Mouse (Mus musculus) midbrain, embryonic 11.5 days (tissue): ENCODE data around the gene 2700049A03Rik. TPM values are rescaled to one million over a fixed set of nuclear protein-coding genes. Genes with fewer than 3 reads are reported as not detected.

Source experiments
- ATAC-seq: fragments of 200-750 bp; cut with Nextera tagmentation; 2 replicates; pipeline ENCODE4 v1.8.0; 2017; ENCODE audit warnings: moderate TSS enrichment, moderate library complexity; ENCODE audit not compliant: low FRiP score
- DNase-seq: peaks from one replicate; pipeline ENCODE4 v3.0.0; 2015; ENCODE audit warnings: low spot score; ENCODE audit errors: missing footprints
- H3K27ac ChIP-seq: fragments of 300-500 bp; sonication (generic); 2 replicates; pipeline ENCODE4 v1.5.1; 2014; ENCODE audit warnings: low read depth, low read length
- H3K27me3 ChIP-seq: fragments of 300-500 bp; sonication (generic); 2 replicates; pipeline ENCODE4 v1.6.1; 2014; ENCODE audit warnings: mild to moderate bottlenecking, low read length, moderate library complexity, mixed read lengths; ENCODE audit not compliant: control insufficient read depth, insufficient read depth
- H3K36me3 ChIP-seq: fragments of 300-500 bp; sonication (generic); 2 replicates; pipeline ENCODE4 v1.6.1; 2014; ENCODE audit warnings: mild to moderate bottlenecking, low read length, moderate library complexity, mixed read lengths; ENCODE audit not compliant: control insufficient read depth, insufficient read depth
- H3K4me1 ChIP-seq: fragments of 300-500 bp; sonication (generic); 2 replicates; pipeline ENCODE4 v1.6.1; 2014; ENCODE audit warnings: low read length; ENCODE audit not compliant: control insufficient read depth, insufficient read depth
- H3K4me2 ChIP-seq: fragments of 300-500 bp; sonication (generic); 2 replicates; pipeline ENCODE4 v1.6.1; 2014; ENCODE audit warnings: mild to moderate bottlenecking, moderate library complexity
- H3K4me3 ChIP-seq: fragments of 300-500 bp; sonication (generic); 2 replicates; pipeline ENCODE4 v1.5.1; 2014; ENCODE audit warnings: low read depth, low read length
- H3K9ac ChIP-seq: fragments of 300-500 bp; sonication (generic); 2 replicates; pipeline ENCODE4 v1.6.1; 2014; ENCODE audit warnings: low read length
- H3K9me3 ChIP-seq: fragments of 300-500 bp; sonication (generic); 2 replicates; pipeline ENCODE4 v1.6.1; 2016; ENCODE audit warnings: low read length; ENCODE audit not compliant: control insufficient read depth
- WGBS: fragments of 180-500 bp; shearing (Covaris S2); extraction: QIAGEN DNeasy Blood & Tissue Kit; methylation state at CpG from one replicate; pipeline ENCODE4 v1.1.7; 2014; 5-methylcytosine and 5-hydroxymethylcytosine counted together
- polyA plus RNA-seq: library from polyadenylated mRNA; unstranded; fragments of >200 nt; fragmentation: Nextera tagmentation; extraction: Ambion mirVana; gene quantifications from 2 replicates; pipeline ENCODE4 v1.2.1, GENCODE M21; 2014

Gene 2700049A03Rik
- polyA plus RNA-seq, 1 experiment from 2014 or later: 20.6 TPM

GRCm38 (mm10) chr12:71150167-71150566 is 13.5 kb downstream of the 2700049A03Rik start:
- Histone ChIP-seq H3K4me2 (no peak overlapping the region), H3K27ac (no peak overlapping the region), H3K9ac (no peak overlapping the region), H3K4me3 (no peak overlapping the region), H3K36me3 (peaks cover 18% of the 10 kb centered on the region), H3K4me1 (no peaks in the 10 kb centered on the region), H3K9me3 (no peaks in the 10 kb centered on the region), H3K27me3 (no peaks in the 10 kb centered on the region)
- 95% methylated on average over 8 of the region's 8 CpGs for WGBS
- ATAC-seq: no peak
- no peak for DNase-seq

- no peaks in the 10 kb centered on the region for H3K27me3 ChIP-seq
- ATAC-seq: no peak
- H3K4me2 ChIP-seq: no peak overlapping the region
- H3K36me3 ChIP-seq: peaks cover 16% of the 10 kb centered on the region
- 95% methylated on average over 6 of the region's 6 CpGs for WGBS
- no peak for DNase-seq
- H3K4me3 ChIP-seq: no peak overlapping the region
- H3K27ac ChIP-seq: no peak overlapping the region
- no peaks in the 10 kb centered on the region for H3K4me1 ChIP-seq
- H3K9me3 ChIP-seq: no peaks in the 10 kb centered on the region
- H3K9ac ChIP-seq: no peak overlapping the region
Measured at GRCm38 (mm10) chr12:71154979-71155378, 18.3 kb downstream of the 2700049A03Rik start.

- 88% methylated on average over 6 of the region's 6 CpGs for WGBS
- Histone ChIP-seq H3K27ac (no peak overlapping the region), H3K4me1 (no peaks in the 10 kb centered on the region), H3K27me3 (no peaks in the 10 kb centered on the region), H3K4me3 (no peak overlapping the region), H3K9me3 (no peaks in the 10 kb centered on the region), H3K4me2 (no peak overlapping the region), H3K9ac (no peak overlapping the region), H3K36me3 (peaks cover 18% of the 10 kb centered on the region)
- ATAC-seq (no peak), DNase-seq (no peak)
Measured at GRCm38 (mm10) chr12:71157974-71158373, 21.3 kb downstream of the 2700049A03Rik start.

GRCm38 (mm10) chr12:71164410-71164809 is 27.8 kb downstream of the 2700049A03Rik start:
- no peak for DNase-seq
- Histone ChIP-seq H3K4me2 (no peak overlapping the region), H3K27me3 (no peaks in the 10 kb centered on the region), H3K4me1 (no peaks in the 10 kb centered on the region), H3K27ac (no peak overlapping the region), H3K4me3 (no peak overlapping the region), H3K36me3 (peaks cover 8% of the 10 kb centered on the region; the same call in 1 of the 2 replicates), H3K9me3 (no peaks in the 10 kb centered on the region), H3K9ac (no peak overlapping the region)
- WGBS: 94% methylated on average over 9 of the region's 9 CpGs
- no peak for ATAC-seq

GRCm38 (mm10) chr12:71169911-71170310 is 33.3 kb downstream of the 2700049A03Rik start:
- Histone ChIP-seq H3K4me1 (no peaks in the 10 kb centered on the region), H3K4me3 (no peak overlapping the region), H3K4me2 (no peak overlapping the region), H3K36me3 (peaks cover 8% of the 10 kb centered on the region; the same call in 1 of the 2 replicates), H3K9me3 (no peaks in the 10 kb centered on the region), H3K9ac (no peak overlapping the region), H3K27ac (no peak overlapping the region), H3K27me3 (no peaks in the 10 kb centered on the region)
- no peak for DNase-seq
- WGBS: 88% methylated on average over 1 of the region's 1 CpGs
- ATAC-seq: no peak

GRCm38 (mm10) chr12:71183736-71184135 is 47.1 kb downstream of the 2700049A03Rik start:
- DNase-seq (no peak), ATAC-seq (no peak)
- Histone ChIP-seq H3K9me3 (no peaks in the 10 kb centered on the region), H3K27me3 (no peaks in the 10 kb centered on the region), H3K4me2 (no peak overlapping the region), H3K4me1 (no peaks in the 10 kb centered on the region; the same call in 1 of the 2 replicates), H3K4me3 (no peak overlapping the region), H3K27ac (no peak overlapping the region), H3K36me3 (peaks cover 9% of the 10 kb centered on the region), H3K9ac (no peak overlapping the region)
- WGBS: 90% methylated on average over 3 of the region's 3 CpGs

GRCm38 (mm10) chr12:71184396-71184795 is 47.7 kb downstream of the 2700049A03Rik start:
- H3K36me3 ChIP-seq: peaks cover 10% of the 10 kb centered on the region

GRCm38 (mm10) chr12:71192705-71193104 is 56.1 kb downstream of the 2700049A03Rik start:
- DNase-seq: no peak
- WGBS: 89% methylated on average over 8 of the region's 8 CpGs
- Histone ChIP-seq H3K27ac (no peak overlapping the region), H3K9me3 (no peaks in the 10 kb centered on the region), H3K4me1 (no peaks in the 10 kb centered on the region), H3K36me3 (peaks cover 17% of the 10 kb centered on the region), H3K9ac (no peak overlapping the region), H3K4me3 (no peak overlapping the region), H3K27me3 (no peaks in the 10 kb centered on the region), H3K4me2 (no peak overlapping the region)
- ATAC-seq: no peak

More at GRCm38 (mm10) chr12:71184396-71184795, 47.7 kb downstream of the 2700049A03Rik start:
- Histone ChIP-seq H3K4me1 (no peaks in the 10 kb centered on the region; the same call in 1 of the 2 replicates), H3K9ac (no peak overlapping the region), H3K9me3 (no peaks in the 10 kb centered on the region), H3K27me3 (no peaks in the 10 kb centered on the region), H3K4me3 (no peak overlapping the region), H3K27ac (no peak overlapping the region), H3K4me2 (no peak overlapping the region)
- no peak for DNase-seq
- 98% methylated on average over 4 of the region's 4 CpGs for WGBS
- ATAC-seq: no peak

GRCm38 (mm10) chr12:71197671-71198070 is 61.0 kb downstream of the 2700049A03Rik start:
- DNase-seq (no peak), ATAC-seq (no peak)
- peaks cover 5% of the 10 kb centered on the region for H3K36me3 ChIP-seq

More at GRCm38 (mm10) chr12:71197671-71198070, 61.0 kb downstream of the 2700049A03Rik start:
- Histone ChIP-seq H3K9ac (no peak overlapping the region), H3K4me1 (no peaks in the 10 kb centered on the region), H3K4me2 (no peak overlapping the region), H3K9me3 (no peaks in the 10 kb centered on the region), H3K27me3 (no peaks in the 10 kb centered on the region), H3K27ac (no peak overlapping the region), H3K4me3 (no peak overlapping the region)
- WGBS: 71% methylated on average over 3 of the region's 3 CpGs
